Mouse (Mus musculus): Measurements from ENCODE around the gene Dck. TPM values are rescaled to one million over a fixed set of nuclear protein-coding genes. Genes with fewer than 3 reads are reported as not detected.

Gene Dck
- polyA plus RNA-seq, 1 experiment = 3.3 TPM

DNA sequence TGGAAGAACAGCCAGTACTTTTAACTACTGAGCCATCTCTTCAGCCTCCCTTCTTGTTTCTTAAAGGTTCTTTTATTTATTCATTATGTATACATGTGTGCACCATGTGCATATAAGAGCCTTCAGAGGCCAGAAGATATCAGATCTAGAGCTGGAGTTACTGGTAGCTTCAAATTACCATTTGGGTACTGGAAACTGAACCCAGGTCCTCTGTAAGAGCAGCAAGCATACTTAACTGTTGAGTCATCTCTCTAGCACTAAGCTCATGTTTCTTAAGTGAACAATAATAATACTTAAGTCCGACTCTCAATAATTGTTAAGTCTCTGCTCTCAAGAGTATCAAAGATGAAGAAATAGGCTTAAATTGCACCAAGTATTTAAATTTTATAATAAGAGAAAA is 17.0 kb upstream of the Dck start:
- WGBS = 64% methylated on average over 1 of the region's 1 CpGs
- Histone ChIP-seq H3K4me1 (ENCODE audit: control insufficient read depth, insufficient read depth, low read length) (no peaks in the 10 kb centered on the region), H3K4me3 (replicated peaks; ENCODE audit: extremely low read depth, low read depth, low read length) (no peak overlapping the region)
- TF ChIP-seq CTCF (IDR thresholded peaks at IDR 0.05; ENCODE audit: insufficient read depth, low read length) (no peak), POLR2A (IDR thresholded peaks at IDR 0.05; ENCODE audit: borderline replicate concordance, extremely low read depth, low read depth, low read length) (no peak)
- no peak for DNase-seq

DNA sequence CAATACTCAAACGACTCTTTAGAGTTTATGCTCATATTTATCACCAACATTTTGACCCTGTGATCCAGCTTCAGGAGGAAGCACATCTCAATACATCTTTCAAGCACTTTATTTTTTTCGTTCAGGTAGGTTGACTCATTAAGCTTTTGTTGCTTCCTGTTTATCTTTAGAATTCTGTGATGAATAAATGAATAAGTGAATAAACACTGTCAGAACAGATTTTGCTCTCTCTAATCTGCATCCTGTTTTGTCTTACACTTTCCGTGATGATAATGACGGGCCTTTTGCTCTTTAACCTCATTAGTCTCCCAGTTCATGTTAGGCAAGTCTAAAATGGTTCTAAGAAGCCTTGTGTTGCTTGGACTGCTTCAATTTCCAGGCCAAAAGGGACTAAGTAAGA is 11.6 kb upstream of the Dck start:
- Histone ChIP-seq H3K4me3 (replicated peaks; ENCODE audit: extremely low read depth, low read depth, low read length) (no peak overlapping the region), H3K4me1 (ENCODE audit: control insufficient read depth, insufficient read depth, low read length) (no peaks in the 10 kb centered on the region)
- no peak for DNase-seq
- WGBS = 52% methylated on average over 4 of the region's 4 CpGs
- TF ChIP-seq CTCF (IDR thresholded peaks at IDR 0.05; ENCODE audit: insufficient read depth, low read length) = no peak
- no peak for TF ChIP-seq POLR2A (IDR thresholded peaks at IDR 0.05; ENCODE audit: borderline replicate concordance, extremely low read depth, low read depth, low read length)

GRCm38 (mm10) chr5:88762611-88763010 is 2.2 kb upstream of the Dck start:
- H3K4me1 ChIP-seq (ENCODE audit: control insufficient read depth, insufficient read depth, low read length) = peaks cover 3% of the 10 kb centered on the region
- no peak overlapping the region for H3K4me3 ChIP-seq (replicated peaks; ENCODE audit: extremely low read depth, low read depth, low read length)
- 91% methylated on average over 5 of the region's 5 CpGs for WGBS
- DNase-seq = no peak
- TF ChIP-seq POLR2A (IDR thresholded peaks at IDR 0.05; ENCODE audit: borderline replicate concordance, extremely low read depth, low read depth, low read length) (no peak), CTCF (IDR thresholded peaks at IDR 0.05; ENCODE audit: insufficient read depth, low read length) (no peak)

GRCm38 (mm10) chr5:88764430-88764986 is 288 bp upstream of the Dck start:
- Histone ChIP-seq H3K4me1 (ENCODE audit: control insufficient read depth, insufficient read depth, low read length) (peaks cover 3% of the 10 kb centered on the region), H3K4me3 (replicated peaks; ENCODE audit: extremely low read depth, low read depth, low read length) (peak overlapping the region; percentile 62)
- DNase-seq = no peak
- under 1% methylated on average over 23 of the region's 23 CpGs for WGBS
- TF ChIP-seq POLR2A (IDR thresholded peaks at IDR 0.05; ENCODE audit: borderline replicate concordance, extremely low read depth, low read depth, low read length) (no peak), CTCF (IDR thresholded peaks at IDR 0.05; ENCODE audit: insufficient read depth, low read length) (no peak)

GRCm38 (mm10) chr5:88765587-88765986 is 791 bp downstream of the Dck start:
- peaks cover 3% of the 10 kb centered on the region for H3K4me1 ChIP-seq (ENCODE audit: control insufficient read depth, insufficient read depth, low read length)
- DNase-seq = no peak
- peak overlapping the region; percentile 94 for H3K4me3 ChIP-seq (replicated peaks; ENCODE audit: extremely low read depth, low read depth, low read length)
- WGBS = 12% methylated on average over 6 of the region's 6 CpGs
- no peak for TF ChIP-seq POLR2A (IDR thresholded peaks at IDR 0.05; ENCODE audit: borderline replicate concordance, extremely low read depth, low read depth, low read length)
- TF ChIP-seq CTCF (IDR thresholded peaks at IDR 0.05; ENCODE audit: insufficient read depth, low read length) = no peak

DNA sequence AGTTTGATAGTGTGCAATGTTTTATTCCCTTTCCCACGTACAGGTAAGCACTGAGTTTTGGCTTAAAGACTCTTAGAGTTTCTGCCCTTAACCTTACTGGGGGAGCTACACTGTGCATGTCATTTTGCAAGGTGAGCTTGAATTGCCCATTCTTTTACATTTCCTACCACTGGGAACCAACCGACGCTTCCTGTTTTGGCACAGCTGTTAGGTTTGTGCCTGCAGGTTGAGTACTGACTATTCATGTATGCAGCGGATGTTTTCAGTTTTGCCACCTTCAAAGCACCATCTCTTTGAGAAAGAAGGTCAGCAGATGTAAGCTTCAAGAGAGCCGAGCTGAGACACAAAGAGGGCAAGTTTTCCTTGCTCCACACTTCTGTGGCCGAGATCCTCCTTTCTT is 1.3 kb downstream of the Dck start:
- WGBS = 49% methylated on average over 6 of the region's 6 CpGs
- no peak overlapping the region for H3K4me3 ChIP-seq (replicated peaks; ENCODE audit: extremely low read depth, low read depth, low read length)
- H3K4me1 ChIP-seq (ENCODE audit: control insufficient read depth, insufficient read depth, low read length) = peaks cover 3% of the 10 kb centered on the region
- TF ChIP-seq POLR2A (IDR thresholded peaks at IDR 0.05; ENCODE audit: borderline replicate concordance, extremely low read depth, low read depth, low read length) (no peak), CTCF (IDR thresholded peaks at IDR 0.05; ENCODE audit: insufficient read depth, low read length) (no peak)
- no peak for DNase-seq

GRCm38 (mm10) chr5:88766863-88767262 is 2.1 kb downstream of the Dck start:
- H3K4me1 ChIP-seq (ENCODE audit: control insufficient read depth, insufficient read depth, low read length) = peaks cover 3% of the 10 kb centered on the region
- 72% methylated on average over 5 of the region's 5 CpGs for WGBS
- no peak for DNase-seq
- H3K4me3 ChIP-seq (replicated peaks; ENCODE audit: extremely low read depth, low read depth, low read length) = no peak overlapping the region
- TF ChIP-seq POLR2A (IDR thresholded peaks at IDR 0.05; ENCODE audit: borderline replicate concordance, extremely low read depth, low read depth, low read length) = no peak
- TF ChIP-seq CTCF (IDR thresholded peaks at IDR 0.05; ENCODE audit: insufficient read depth, low read length) = no peak

DNA sequence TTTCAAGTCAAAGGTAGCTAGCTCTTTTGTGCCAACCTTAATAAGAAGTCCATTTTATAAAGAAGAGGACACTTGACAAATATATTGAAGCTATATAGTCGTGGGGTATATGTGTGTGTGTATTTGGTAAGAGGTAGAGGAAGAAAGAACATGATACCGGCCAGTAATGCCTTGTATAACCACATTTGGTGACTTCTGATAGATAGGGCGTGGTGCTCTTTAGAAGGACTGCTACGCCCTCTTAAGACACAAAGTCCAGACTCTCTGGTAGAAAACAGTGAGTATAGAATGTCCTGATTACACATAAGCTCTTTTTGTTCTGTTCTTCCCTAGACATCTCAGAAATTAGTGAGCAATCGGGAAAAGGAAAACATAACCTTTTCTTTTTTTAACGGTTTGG is 3.4 kb downstream of the Dck start:
- no peak for DNase-seq
- TF ChIP-seq CTCF (IDR thresholded peaks at IDR 0.05; ENCODE audit: insufficient read depth, low read length) = no peak
- TF ChIP-seq POLR2A (IDR thresholded peaks at IDR 0.05; ENCODE audit: borderline replicate concordance, extremely low read depth, low read depth, low read length) = no peak
- peaks cover 3% of the 10 kb centered on the region for H3K4me1 ChIP-seq (ENCODE audit: control insufficient read depth, insufficient read depth, low read length)
- H3K4me3 ChIP-seq (replicated peaks; ENCODE audit: extremely low read depth, low read depth, low read length) = no peak overlapping the region
- 79% methylated on average over 6 of the region's 6 CpGs for WGBS

DNA sequence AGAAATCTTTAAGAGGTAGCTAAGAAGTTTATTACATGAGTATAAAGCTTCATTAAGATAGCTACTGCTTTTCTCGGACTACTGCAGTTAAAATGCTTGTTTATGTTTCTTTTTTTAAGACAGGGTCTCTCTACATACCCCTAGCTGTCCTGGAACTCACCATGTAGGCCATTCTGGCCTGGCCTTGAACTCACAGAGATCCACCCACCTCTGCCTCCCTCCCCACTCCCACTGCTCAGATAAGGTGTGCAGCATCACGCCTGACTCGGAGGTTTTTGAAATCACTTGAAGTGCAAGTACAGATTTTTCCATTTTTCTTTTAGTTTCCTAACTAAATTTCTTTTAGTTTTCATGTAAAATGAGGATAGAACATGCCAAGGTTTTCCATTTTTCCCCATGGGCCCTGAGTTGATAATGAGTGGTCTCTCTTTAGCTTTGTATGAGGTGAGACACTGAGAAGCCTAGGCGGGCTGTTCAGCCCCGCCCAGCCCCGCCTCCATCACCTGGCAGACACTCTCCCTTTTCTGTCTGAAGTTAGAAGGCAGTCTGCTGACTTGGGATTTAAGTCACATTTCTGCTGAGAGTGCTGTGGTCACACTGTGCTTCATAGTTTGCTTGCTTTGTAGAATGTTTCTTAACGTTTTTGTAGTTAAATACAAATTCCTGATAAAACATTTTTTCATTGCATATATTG is 17.4 kb downstream of the Dck start:
- Histone ChIP-seq H3K4me1 (ENCODE audit: control insufficient read depth, insufficient read depth, low read length) (no peaks in the 10 kb centered on the region), H3K4me3 (replicated peaks; ENCODE audit: extremely low read depth, low read depth, low read length) (no peak overlapping the region)
- DNase-seq = no peak
- no peak for TF ChIP-seq POLR2A (IDR thresholded peaks at IDR 0.05; ENCODE audit: borderline replicate concordance, extremely low read depth, low read depth, low read length)
- TF ChIP-seq CTCF (IDR thresholded peaks at IDR 0.05; ENCODE audit: insufficient read depth, low read length) = no peak
- WGBS = 76% methylated on average over 7 of the region's 7 CpGs

- DNase-seq = no peak
- Histone ChIP-seq H3K4me1 (ENCODE audit: control insufficient read depth, insufficient read depth, low read length) (no peaks in the 10 kb centered on the region), H3K4me3 (replicated peaks; ENCODE audit: extremely low read depth, low read depth, low read length) (no peak overlapping the region)
- WGBS = 80% methylated on average over 1 of the region's 1 CpGs
- TF ChIP-seq CTCF (IDR thresholded peaks at IDR 0.05; ENCODE audit: insufficient read depth, low read length) = no peak
- TF ChIP-seq POLR2A (IDR thresholded peaks at IDR 0.05; ENCODE audit: borderline replicate concordance, extremely low read depth, low read depth, low read length) = no peak
Observed at GRCm38 (mm10) chr5:88785059-88785458, 20.3 kb downstream of the Dck start.
